Mouse (Mus musculus): ENCODE results near the gene Gemin7. TPM values are rescaled to one million over a fixed set of nuclear protein-coding genes. Genes with fewer than 3 reads are reported as not detected.

Gene Gemin7
- total RNA-seq, 2 experiments from 2014 or later: 37.8 to 70.9 TPM

- no peak for ATAC-seq (replicated peaks; ENCODE audit: poor library complexity, severe bottlenecking)
Observed at GRCm38 (mm10) chr7:19551634-19552033, 25.8 kb downstream of the Gemin7 start.

- no peak for ATAC-seq (replicated peaks; ENCODE audit: poor library complexity, severe bottlenecking)
Observed at GRCm38 (mm10) chr7:19549394-19549793, 28.0 kb downstream of the Gemin7 start.

DNA sequence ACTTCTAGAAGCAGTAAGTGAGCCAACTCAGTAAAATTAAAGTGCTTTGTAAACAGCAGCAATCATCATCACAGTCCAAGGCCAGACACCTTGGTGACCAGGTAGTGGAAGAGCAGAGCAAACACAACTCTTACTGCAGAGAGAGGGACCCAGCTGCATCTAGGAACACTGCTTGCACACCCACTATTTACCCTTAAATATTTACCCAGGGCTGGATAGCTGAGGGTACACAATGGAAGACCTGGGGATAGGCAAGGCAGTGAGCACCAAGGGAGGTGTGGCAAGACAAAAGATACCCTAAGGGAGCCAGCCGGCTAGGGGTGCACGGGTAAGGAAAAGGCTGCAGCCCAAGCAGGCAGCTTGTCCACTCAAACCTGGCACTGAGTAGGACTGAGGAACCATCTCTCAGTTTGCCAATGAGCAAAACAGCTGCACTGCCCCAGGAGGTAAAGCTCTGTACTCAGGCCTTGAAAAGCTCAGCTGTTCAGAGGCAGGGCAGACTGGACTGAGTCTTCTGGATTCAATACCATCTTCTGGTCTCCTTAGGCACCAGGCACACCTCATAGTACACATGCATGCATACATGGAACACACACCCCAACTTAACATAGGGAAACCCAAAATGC is 29.9 kb downstream of the Gemin7 start:
- ATAC-seq (replicated peaks; ENCODE audit: poor library complexity, severe bottlenecking): no peak

- no peak for ATAC-seq (replicated peaks; ENCODE audit: poor library complexity, severe bottlenecking)
Observed at GRCm38 (mm10) chr7:19546007-19546406, 31.4 kb downstream of the Gemin7 start.

DNA sequence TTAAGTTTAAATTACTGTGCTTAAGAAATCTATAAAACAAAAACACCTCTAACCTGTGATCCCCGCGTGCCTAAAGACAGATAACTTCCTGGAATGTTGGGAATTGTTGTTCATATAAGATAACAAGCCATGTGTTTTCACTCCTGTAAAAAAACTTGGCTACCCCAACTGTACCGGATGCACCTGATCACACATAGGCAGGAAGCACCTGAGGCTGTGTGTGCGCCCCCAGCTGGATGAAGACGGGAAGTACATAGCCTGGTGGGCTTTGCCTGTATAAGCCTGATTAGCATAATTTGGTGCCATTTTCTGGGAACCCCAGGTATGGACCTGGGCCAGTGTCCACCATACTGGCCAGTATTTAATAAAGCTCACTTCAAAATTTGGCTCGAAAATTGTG is 33.8 kb downstream of the Gemin7 start:
- ATAC-seq (replicated peaks; ENCODE audit: poor library complexity, severe bottlenecking): peak; percentile 80

DNA sequence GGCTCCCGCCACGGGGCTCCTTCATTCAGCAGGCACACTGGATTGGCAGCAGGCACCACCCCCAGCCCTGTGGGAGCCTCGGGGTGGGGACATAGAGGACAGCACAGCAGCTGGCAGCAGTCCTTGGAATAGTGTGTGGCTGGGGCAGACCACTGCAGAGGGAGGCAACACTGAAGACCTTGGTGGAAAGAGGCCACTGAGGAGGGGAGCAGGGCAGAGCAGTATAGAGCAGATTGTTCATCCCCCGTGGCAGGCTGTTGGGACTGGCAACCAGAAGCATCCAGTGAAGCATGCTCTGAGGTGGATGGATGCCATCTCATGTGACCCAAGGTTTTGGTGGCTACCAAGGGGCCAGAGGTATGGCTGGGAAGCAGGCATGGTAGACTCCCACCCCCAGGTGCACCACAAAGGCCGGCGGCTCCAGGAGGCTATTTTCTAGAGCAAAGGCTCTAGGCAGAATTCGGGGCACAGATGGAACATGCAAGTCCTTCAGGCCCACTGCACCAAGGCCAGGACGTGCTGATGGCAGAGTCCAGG is 35.2 kb downstream of the Gemin7 start:
- no peak for ATAC-seq (replicated peaks; ENCODE audit: poor library complexity, severe bottlenecking)

DNA sequence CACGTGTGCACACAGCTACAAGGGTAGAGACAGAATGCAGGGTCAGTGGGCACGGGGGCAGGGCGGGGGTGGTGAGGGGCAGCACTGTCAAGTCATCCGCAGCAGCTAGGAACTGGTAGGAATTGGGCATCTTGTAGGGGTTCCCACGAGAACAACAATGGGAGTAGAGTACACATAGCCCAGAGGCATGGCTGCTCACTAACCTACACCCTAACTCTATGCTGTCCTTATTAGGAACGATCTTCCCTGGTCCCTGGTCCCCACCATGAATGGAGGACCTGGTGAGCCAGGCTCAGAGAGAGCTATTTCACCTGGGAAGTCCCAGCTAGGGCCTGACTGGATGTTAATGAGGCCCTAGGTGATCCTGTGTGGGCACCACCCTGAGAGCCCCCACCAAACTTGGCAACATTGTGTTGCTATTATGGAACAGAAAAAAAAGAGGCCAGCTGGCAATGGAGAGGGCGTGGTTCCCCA is 35.7 kb downstream of the Gemin7 start:
- ATAC-seq (replicated peaks; ENCODE audit: poor library complexity, severe bottlenecking): no peak

- ATAC-seq (replicated peaks; ENCODE audit: poor library complexity, severe bottlenecking): no peak
Observed at GRCm38 (mm10) chr7:19540771-19541566, 36.4 kb downstream of the Gemin7 start.

DNA sequence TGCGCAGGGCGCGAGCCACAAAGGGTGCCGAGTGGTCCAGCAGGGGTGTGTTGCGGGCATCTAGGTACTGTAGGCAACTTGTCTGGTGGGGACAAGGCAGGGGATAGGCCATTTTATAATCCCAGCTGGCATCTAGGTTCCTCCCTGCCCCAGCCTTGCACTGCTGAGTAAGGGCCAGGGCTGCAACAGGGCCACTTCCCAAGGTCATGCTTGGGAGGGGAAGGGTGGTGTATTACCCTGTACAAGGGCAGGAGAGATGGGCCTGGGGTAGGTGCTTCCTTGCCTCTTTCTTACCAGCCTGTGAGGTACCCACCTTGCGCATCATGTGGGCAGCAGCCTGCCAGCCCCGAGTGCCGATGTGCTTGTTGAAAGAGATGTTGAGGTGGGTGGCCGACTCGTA is 42.7 kb downstream of the Gemin7 start:
- no peak for ATAC-seq (replicated peaks; ENCODE audit: poor library complexity, severe bottlenecking)

- ATAC-seq (replicated peaks; ENCODE audit: poor library complexity, severe bottlenecking): no peak
Observed at GRCm38 (mm10) chr7:19532240-19532639, 45.2 kb downstream of the Gemin7 start.

- ATAC-seq (replicated peaks; ENCODE audit: poor library complexity, severe bottlenecking): peak; percentile 55; the same call in 1 of the 2 replicates
Observed at GRCm38 (mm10) chr7:19531077-19531476, 46.3 kb downstream of the Gemin7 start.

DNA sequence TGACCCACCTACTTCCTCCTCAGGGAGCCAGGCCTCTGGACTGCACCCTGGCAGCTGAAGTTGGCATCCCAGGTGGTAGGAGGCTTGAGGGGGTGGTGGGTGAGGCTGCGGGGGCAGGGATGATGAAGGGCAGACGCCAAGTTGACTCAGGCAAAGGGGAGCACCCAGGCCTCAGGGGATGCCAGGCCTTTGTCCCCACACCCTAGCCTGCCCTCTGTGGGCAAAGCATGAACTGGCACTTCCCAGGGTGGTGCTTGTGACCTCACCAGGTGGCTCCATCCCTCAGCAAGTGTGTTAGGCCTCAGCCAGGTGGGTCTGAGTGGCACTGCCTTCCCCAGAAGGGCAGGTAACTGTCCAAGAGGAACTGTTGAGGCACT is 52.3 kb downstream of the Gemin7 start:
- ATAC-seq (replicated peaks; ENCODE audit: poor library complexity, severe bottlenecking): no peak

DNA sequence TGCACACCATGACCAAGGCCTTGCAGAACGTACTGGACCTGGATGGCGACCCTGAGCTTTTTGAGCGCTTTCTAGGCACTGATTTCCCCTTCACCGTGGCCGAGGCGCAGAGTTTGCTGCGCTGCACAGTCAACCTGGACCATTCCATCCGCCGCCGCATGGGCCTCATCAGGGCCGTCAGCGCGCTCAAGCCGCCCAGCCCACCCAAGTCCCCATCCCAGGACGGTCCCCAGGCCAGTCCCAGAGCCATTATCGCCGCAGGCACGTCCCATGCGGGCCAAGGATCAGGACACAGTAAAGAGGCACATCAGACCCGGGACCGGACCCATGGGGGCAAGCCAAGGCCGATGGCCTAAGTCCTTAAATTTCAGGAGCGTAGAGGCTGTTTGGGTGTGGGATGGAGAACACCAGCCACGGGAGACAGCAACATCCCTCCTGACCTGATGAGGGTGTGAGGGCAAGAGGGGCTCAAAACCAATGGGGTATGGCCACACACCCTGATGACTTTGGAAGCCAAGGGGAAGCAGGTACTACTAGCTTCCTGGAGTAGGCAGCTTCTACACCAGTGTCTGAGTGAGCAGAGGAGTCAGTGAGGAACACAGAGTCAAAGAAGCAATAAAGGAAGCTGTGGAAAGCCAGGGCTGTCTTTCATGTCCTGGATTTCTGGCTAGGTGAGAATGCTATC is 52.8 kb downstream of the Gemin7 start:
- ATAC-seq (replicated peaks; ENCODE audit: poor library complexity, severe bottlenecking): peak; percentile 19; the same call in 1 of the 2 replicates

- peak; percentile 65 for ATAC-seq (replicated peaks; ENCODE audit: poor library complexity, severe bottlenecking)
Observed at GRCm38 (mm10) chr7:19523757-19524419, 53.5 kb downstream of the Gemin7 start.

- ATAC-seq (replicated peaks; ENCODE audit: poor library complexity, severe bottlenecking): peak; percentile 20
Observed at GRCm38 (mm10) chr7:19523017-19523756, 54.2 kb downstream of the Gemin7 start.

DNA sequence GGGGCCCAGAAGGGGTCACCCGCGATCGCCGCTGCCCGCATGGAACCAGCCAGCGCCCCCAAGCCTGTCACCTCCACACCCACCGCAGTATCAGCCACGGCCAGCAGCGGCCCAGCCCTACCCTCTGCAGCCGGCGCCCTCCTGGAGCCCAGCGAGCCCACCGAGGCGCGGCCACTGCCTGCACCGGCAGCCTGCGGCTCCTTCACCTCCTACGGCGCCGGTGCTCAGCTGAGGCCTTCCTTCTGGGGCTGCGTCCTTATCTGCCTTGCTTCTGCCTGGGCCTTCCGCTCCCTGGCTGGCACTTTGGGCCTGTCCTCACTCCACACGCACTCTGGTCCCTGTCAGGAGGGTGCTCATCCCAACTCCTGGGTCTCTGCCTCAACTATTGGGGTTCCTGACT is 57.4 kb downstream of the Gemin7 start:
- ATAC-seq (replicated peaks; ENCODE audit: poor library complexity, severe bottlenecking): no peak

- peak; percentile 38 for ATAC-seq (replicated peaks; ENCODE audit: poor library complexity, severe bottlenecking)
Observed at GRCm38 (mm10) chr7:19517652-19518365, 59.6 kb downstream of the Gemin7 start, which contains the start of gene Nkpd1. Nkpd1 (plus strand) TSS chr7:19517838.
